Mouse (Mus musculus) forebrain, embryonic 13.5 days (tissue): ENCODE results near the gene Eml1. TPM values are rescaled to one million over a fixed set of nuclear protein-coding genes. Genes with fewer than 3 reads are reported as not detected.

Experiments
- ATAC-seq: fragments of 200-750 bp; cut with Nextera tagmentation; 2 replicates; pipeline ENCODE4 v1.8.0; 2017
- H3K27ac ChIP-seq: fragments of 300-500 bp; sonication (generic); 2 replicates; pipeline ENCODE4 v1.5.1; 2015; ENCODE audit warnings: inconsistent platforms, mild to moderate bottlenecking, moderate library complexity
- H3K27me3 ChIP-seq: fragments of 300-500 bp; sonication (generic); 2 replicates; pipeline ENCODE4 v1.6.1; 2015; ENCODE audit warnings: mild to moderate bottlenecking, inconsistent platforms
- H3K36me3 ChIP-seq: fragments of 300-500 bp; sonication (generic); 2 replicates; pipeline ENCODE4 v1.6.1; 2015; ENCODE audit warnings: mild to moderate bottlenecking, inconsistent platforms; ENCODE audit not compliant: poor library complexity, severe bottlenecking
- H3K4me1 ChIP-seq: fragments of 300-500 bp; sonication (generic); 2 replicates; pipeline ENCODE4 v1.6.1; 2015; ENCODE audit warnings: inconsistent platforms
- H3K4me2 ChIP-seq: fragments of 300-500 bp; sonication (generic); 2 replicates; pipeline ENCODE4 v1.6.1; 2015; ENCODE audit warnings: inconsistent platforms, mild to moderate bottlenecking, moderate library complexity
- H3K4me3 ChIP-seq: fragments of 300-500 bp; sonication (generic); 2 replicates; pipeline ENCODE4 v1.5.1; 2015; ENCODE audit warnings: mild to moderate bottlenecking, inconsistent platforms
- H3K9ac ChIP-seq: fragments of 300-500 bp; sonication (generic); 2 replicates; pipeline ENCODE4 v1.6.1; 2015; ENCODE audit warnings: mild to moderate bottlenecking, inconsistent platforms
- H3K9me3 ChIP-seq: fragments of 300-500 bp; sonication (generic); replicated peaks from 2 replicates; pipeline ENCODE4 v1.6.1; 2016; ENCODE audit warnings: inconsistent platforms
- WGBS: fragments of 180-500 bp; shearing (Covaris S2); methylation state at CpG from one replicate; pipeline ENCODE4 v1.1.7; 2015; 5-methylcytosine and 5-hydroxymethylcytosine counted together
- polyA plus RNA-seq: library from polyadenylated mRNA; unstranded; fragments of >200 nt; fragmentation: Nextera tagmentation; extraction: Ambion mirVana; gene quantifications from 2 replicates; pipeline ENCODE4 v1.2.1, GENCODE M21; 2015

The Eml1 gene
- polyA plus RNA-seq, 1 experiment from 2014 or later: 54.5 TPM

GRCm38 (mm10) chr12:108448396-108448795 is 77.6 kb downstream of the Eml1 start:
- Histone ChIP-seq H3K36me3 (no peaks in the 10 kb centered on the region), H3K9me3 (no peaks in the 10 kb centered on the region), H3K4me2 (no peak overlapping the region), H3K27ac (no peak overlapping the region), H3K4me3 (no peak overlapping the region), H3K9ac (no peak overlapping the region), H3K27me3 (no peaks in the 10 kb centered on the region), H3K4me1 (peaks cover 43% of the 10 kb centered on the region)
- WGBS: 93% methylated on average over 7 of the region's 7 CpGs
- ATAC-seq: no peak

- no peak for ATAC-seq
- Histone ChIP-seq H3K9ac (no peak overlapping the region), H3K4me1 (peaks cover 35% of the 10 kb centered on the region), H3K4me3 (no peak overlapping the region), H3K4me2 (no peak overlapping the region), H3K27me3 (no peaks in the 10 kb centered on the region), H3K27ac (no peak overlapping the region), H3K36me3 (no peaks in the 10 kb centered on the region), H3K9me3 (no peaks in the 10 kb centered on the region)
- 87% methylated on average over 11 of the region's 11 CpGs for WGBS
Observed at GRCm38 (mm10) chr12:108449935-108450334, 79.2 kb downstream of the Eml1 start.

GRCm38 (mm10) chr12:108450546-108450945 is 79.8 kb downstream of the Eml1 start:
- Histone ChIP-seq H3K4me1 (peaks cover 29% of the 10 kb centered on the region), H3K9me3 (no peaks in the 10 kb centered on the region), H3K4me2 (no peak overlapping the region), H3K4me3 (no peak overlapping the region), H3K36me3 (no peaks in the 10 kb centered on the region), H3K27me3 (no peaks in the 10 kb centered on the region), H3K9ac (0 out of 2 replicates have a peak overlapping the region, but pooled peaks have one; percentile 3), H3K27ac (peak overlapping the region; percentile 10; the same call in 1 of the 2 replicates)
- no peak for ATAC-seq
- 79% methylated on average over 5 of the region's 5 CpGs for WGBS

GRCm38 (mm10) chr12:108452151-108452874 is 81.6 kb downstream of the Eml1 start:
- no peak for ATAC-seq
- H3K9me3 ChIP-seq: no peaks in the 10 kb centered on the region
- H3K4me3 ChIP-seq: no peak overlapping the region
- no peak overlapping the region; the same call in 1 of the 2 replicates for H3K27ac ChIP-seq
- no peaks in the 10 kb centered on the region for H3K36me3 ChIP-seq
- H3K4me1 ChIP-seq: peaks cover 29% of the 10 kb centered on the region
- no peak overlapping the region for H3K9ac ChIP-seq
- H3K4me2 ChIP-seq: no peak overlapping the region
- H3K27me3 ChIP-seq: no peaks in the 10 kb centered on the region
- WGBS: 59% methylated on average over 16 of the region's 16 CpGs

GRCm38 (mm10) chr12:108453561-108454044 is 82.8 kb downstream of the Eml1 start:
- H3K4me3 ChIP-seq: no peak overlapping the region
- no peak overlapping the region for H3K9ac ChIP-seq
- peaks cover 8% of the 10 kb centered on the region for H3K36me3 ChIP-seq
- no peak overlapping the region for H3K4me2 ChIP-seq
- 88% methylated on average over 8 of the region's 8 CpGs for WGBS
- no peak for ATAC-seq
- H3K9me3 ChIP-seq: no peaks in the 10 kb centered on the region
- peaks cover 29% of the 10 kb centered on the region for H3K4me1 ChIP-seq
- H3K27me3 ChIP-seq: no peaks in the 10 kb centered on the region
- peak overlapping the region; percentile 51; the same call in 1 of the 2 replicates for H3K27ac ChIP-seq

GRCm38 (mm10) chr12:108455004-108455403 is 84.2 kb downstream of the Eml1 start:
- 0 out of 2 replicates have a peak, but pooled peaks have one; percentile 8 for ATAC-seq
- H3K9me3 ChIP-seq: no peaks in the 10 kb centered on the region
- no peak overlapping the region for H3K27ac ChIP-seq
- no peak overlapping the region for H3K4me2 ChIP-seq
- H3K9ac ChIP-seq: no peak overlapping the region
- H3K4me3 ChIP-seq: no peak overlapping the region
- 72% methylated on average over 4 of the region's 4 CpGs for WGBS
- peaks cover 13% of the 10 kb centered on the region for H3K36me3 ChIP-seq
- no peaks in the 10 kb centered on the region for H3K27me3 ChIP-seq
- peaks cover 29% of the 10 kb centered on the region for H3K4me1 ChIP-seq

GRCm38 (mm10) chr12:108472898-108473297 is 102.1 kb downstream of the Eml1 start:
- no peak overlapping the region for H3K4me2 ChIP-seq
- no peak overlapping the region for H3K4me3 ChIP-seq
- 92% methylated on average over 1 of the region's 1 CpGs for WGBS
- ATAC-seq: no peak
- H3K27me3 ChIP-seq: no peaks in the 10 kb centered on the region
- H3K9me3 ChIP-seq: no peaks in the 10 kb centered on the region
- no peak overlapping the region for H3K27ac ChIP-seq
- H3K9ac ChIP-seq: no peak overlapping the region
- H3K36me3 ChIP-seq: peaks cover 37% of the 10 kb centered on the region
- H3K4me1 ChIP-seq: peaks cover 5% of the 10 kb centered on the region; the same call in 1 of the 2 replicates

- Histone ChIP-seq H3K27ac (no peak overlapping the region), H3K9me3 (no peaks in the 10 kb centered on the region), H3K36me3 (peaks cover 37% of the 10 kb centered on the region), H3K4me1 (0 out of 2 replicates have a peak, but pooled peaks cover 5% of the 10 kb centered on the region), H3K9ac (no peak overlapping the region), H3K4me3 (no peak overlapping the region), H3K4me2 (no peak overlapping the region), H3K27me3 (no peaks in the 10 kb centered on the region)
- ATAC-seq: no peak
- WGBS: 86% methylated on average over 3 of the region's 3 CpGs
Observed at GRCm38 (mm10) chr12:108474440-108474839, 103.7 kb downstream of the Eml1 start.

GRCm38 (mm10) chr12:108478714-108479113 is 108.0 kb downstream of the Eml1 start:
- no peak overlapping the region for H3K27ac ChIP-seq
- 73% methylated on average over 5 of the region's 5 CpGs for WGBS
- ATAC-seq: no peak
- no peaks in the 10 kb centered on the region for H3K9me3 ChIP-seq
- no peaks in the 10 kb centered on the region for H3K27me3 ChIP-seq
- H3K4me1 ChIP-seq: peaks cover 40% of the 10 kb centered on the region
- H3K9ac ChIP-seq: no peak overlapping the region
- no peak overlapping the region for H3K4me3 ChIP-seq
- H3K4me2 ChIP-seq: no peak overlapping the region
- peaks cover 23% of the 10 kb centered on the region for H3K36me3 ChIP-seq

GRCm38 (mm10) chr12:108480704-108481365 is 110.1 kb downstream of the Eml1 start:
- no peaks in the 10 kb centered on the region for H3K27me3 ChIP-seq
- H3K4me2 ChIP-seq: 0 out of 2 replicates have a peak overlapping the region, but pooled peaks have one; percentile 13
- 0 out of 2 replicates have a peak overlapping the region, but pooled peaks have one; percentile 45 for H3K27ac ChIP-seq
- peaks cover 43% of the 10 kb centered on the region for H3K4me1 ChIP-seq
- H3K9me3 ChIP-seq: no peaks in the 10 kb centered on the region
- peaks cover 12% of the 10 kb centered on the region for H3K36me3 ChIP-seq
- no peak overlapping the region for H3K4me3 ChIP-seq
- WGBS: 2% methylated on average over 9 of the region's 9 CpGs
- no peak overlapping the region for H3K9ac ChIP-seq
- no peak for ATAC-seq

GRCm38 (mm10) chr12:108489076-108489475 is 118.3 kb downstream of the Eml1 start:
- Histone ChIP-seq H3K27ac (no peak overlapping the region), H3K9ac (no peak overlapping the region), H3K36me3 (no peaks in the 10 kb centered on the region), H3K4me3 (no peak overlapping the region), H3K4me1 (peaks cover 23% of the 10 kb centered on the region), H3K9me3 (no peaks in the 10 kb centered on the region), H3K27me3 (no peaks in the 10 kb centered on the region), H3K4me2 (no peak overlapping the region)
- ATAC-seq: no peak
- 94% methylated on average over 5 of the region's 5 CpGs for WGBS

- 10% methylated on average over 2 of the region's 2 CpGs for WGBS
- Histone ChIP-seq H3K27ac (no peak overlapping the region), H3K9ac (no peak overlapping the region), H3K4me1 (peaks cover 30% of the 10 kb centered on the region), H3K4me3 (no peak overlapping the region), H3K27me3 (no peaks in the 10 kb centered on the region), H3K36me3 (no peaks in the 10 kb centered on the region), H3K4me2 (no peak overlapping the region), H3K9me3 (no peaks in the 10 kb centered on the region)
- ATAC-seq: no peak
Observed at GRCm38 (mm10) chr12:108489741-108490140, 119.0 kb downstream of the Eml1 start.
